Mouse (Mus musculus): ENCODE data around the gene Ankrd33b.

DNA sequence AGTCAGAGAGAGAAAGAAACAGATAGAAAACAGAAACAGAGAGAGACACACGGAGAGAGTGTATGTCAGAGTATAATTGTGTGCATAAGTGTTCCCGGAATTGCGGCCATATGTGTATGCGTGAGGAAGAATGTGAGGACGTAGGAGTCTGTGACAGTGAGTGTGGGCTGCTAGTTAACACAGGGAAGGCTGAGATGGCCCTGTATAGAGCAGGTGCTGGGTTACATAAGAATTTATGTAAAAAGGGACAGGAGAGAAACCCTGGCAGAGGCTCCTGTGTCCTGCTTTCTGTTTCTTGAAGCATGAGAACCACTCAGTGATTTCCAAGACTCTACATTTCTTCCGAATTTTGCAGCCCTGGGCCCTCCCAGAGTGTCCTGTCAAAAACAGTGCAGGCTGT lies 25.9 kb upstream of the Ankrd33b start:
- TF ChIP-seq CTCF (conservative IDR thresholded peaks at IDR 0.05; ENCODE audit: low read length) (no peak), NANOG (IDR thresholded peaks at IDR 0.05; ENCODE audit: borderline replicate concordance, low read length) (no peak)
